Mouse (Mus musculus) embryonic stem cell, embryonic (primary cell): ENCODE data around the gene Tchh.

ENCODE experiments used
- CTCF ChIA-PET, 4 experiments: fragments of 300-600 bp in 2 of 4; fragments of 350-600 bp in 2 of 4; sonication (Branson Sonifier 250); formaldehyde crosslinking; loops; one replicate each; lab custom pipeline; 2022; ENCODE audit warnings: inconsistent platforms in 2 of 4; lab: Charles Lee
- POLR2A ChIA-PET, 4 experiments: fragments of 300-600 bp in 2 of 4; fragments of 350-600 bp in 2 of 4; sonication (Branson Sonifier 250); formaldehyde crosslinking; loops; one replicate each; lab custom pipeline; 2022; ENCODE audit warnings: antibody characterized with exemption in 4 of 4, inconsistent platforms in 1 of 4; lab: Charles Lee

Gene Tchh

DNA sequence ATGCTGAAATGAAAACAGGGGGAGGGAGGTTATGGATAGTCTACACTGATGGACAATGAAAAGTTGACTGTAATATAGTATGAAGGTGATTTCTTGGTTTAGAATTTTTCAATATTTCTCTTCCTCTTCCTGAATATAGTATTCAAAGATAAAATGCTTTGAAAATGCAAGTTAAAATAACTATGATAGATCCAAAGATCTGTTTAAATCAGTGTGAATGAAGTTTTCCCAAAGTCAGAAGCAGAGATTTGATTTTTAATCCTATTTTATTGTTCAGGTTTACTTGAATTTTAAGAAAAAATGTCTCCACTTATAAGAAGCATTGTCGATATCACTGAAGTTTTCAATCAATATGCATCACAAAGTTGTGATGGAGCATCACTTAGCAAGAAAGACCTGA, at the start of gene Tchh:
Gene Tchh (plus strand): TSS at position 301 of the 400 bp plus-strand sequence.
- CTCF ChIA-PET: no interaction called here
- POLR2A ChIA-PET: no interaction called here

DNA sequence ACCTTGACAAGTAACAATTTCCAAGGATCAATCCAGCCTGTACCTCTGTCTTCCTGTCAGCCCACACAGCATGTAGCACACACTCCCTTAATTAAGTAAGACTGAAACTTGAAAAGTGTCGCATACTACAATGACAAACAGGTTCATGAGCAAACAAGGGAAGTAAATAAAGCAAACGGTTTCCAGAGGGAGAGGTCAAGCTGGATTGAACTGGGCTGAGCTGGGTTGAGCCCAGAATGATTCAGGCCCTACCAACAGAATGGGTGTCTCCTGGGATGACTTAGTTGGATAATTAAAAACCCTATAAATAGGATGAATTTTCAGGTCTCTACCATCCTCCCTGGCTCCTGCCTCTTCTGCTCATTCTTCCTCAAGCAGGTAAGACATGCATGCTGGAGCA, 48.8 kb upstream of the Tchh start, which contains the start of gene Rptn:
Gene Rptn (plus strand): TSS at position 334 of the 400 bp plus-strand sequence.
- POLR2A ChIA-PET: interaction anchor here in 1 of 4 experiments (0.6 to 1.3 kb wide), 3 partner anchors 17 to 127 kb away, joined by 3 read pairs; partner anchors contain the start of gene S100a11
- CTCF ChIA-PET: interaction anchor here in 1 of 4 experiments (1.4 kb wide), 1 partner anchor 32 kb away, joined by 4 read pairs; no protein-coding TSS in a partner anchor

DNA sequence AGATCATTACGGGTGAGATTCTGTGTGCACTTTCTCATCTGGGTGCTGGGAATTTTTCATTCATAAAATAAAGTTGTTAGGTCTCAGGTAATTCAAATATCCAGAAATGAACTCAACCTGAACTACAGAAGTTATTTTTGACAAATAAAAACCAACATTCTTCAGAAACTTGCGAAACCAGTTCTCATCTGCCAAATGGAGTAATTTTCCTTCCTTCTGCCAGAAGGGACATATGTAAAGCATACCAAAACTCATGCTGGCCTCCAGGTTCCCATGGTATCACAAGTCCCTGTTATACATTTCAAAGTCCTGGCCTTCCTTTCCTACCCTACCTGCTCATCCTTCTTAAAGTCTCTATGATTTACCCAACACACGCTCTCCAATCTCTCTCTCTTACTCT, 38.2 kb upstream of the Tchh start:
- CTCF ChIA-PET: interaction anchor here in 3 of 4 experiments (0.8 to 1.3 kb wide), 3 partner anchors 42 to 44 kb away, joined by 3 to 4 read pairs (median 3); no protein-coding TSS in a partner anchor
- POLR2A ChIA-PET: no interaction called here

DNA sequence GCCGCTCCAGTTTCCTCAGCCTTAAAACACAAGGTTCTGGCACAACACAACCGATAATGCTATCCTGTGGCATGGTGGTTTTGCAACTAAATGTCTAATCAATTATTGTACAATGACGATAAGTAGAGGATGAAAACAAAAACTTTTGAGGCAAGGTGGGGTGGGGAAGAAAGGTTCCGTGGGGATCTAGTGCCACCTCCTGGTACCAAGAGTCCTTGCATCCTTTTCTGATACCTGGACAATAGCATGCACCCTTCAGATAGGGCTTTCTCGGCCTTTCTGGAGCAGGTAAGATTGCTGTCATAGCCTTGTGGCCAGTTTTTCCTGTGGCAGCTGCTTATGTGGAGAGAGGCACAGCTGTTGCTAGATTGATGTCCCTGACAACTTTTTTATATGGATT, 35.1 kb upstream of the Tchh start:
- POLR2A ChIA-PET: interaction anchor here in 1 of 4 experiments (0.6 kb wide), 1 partner anchor 1193 kb away, joined by 3 read pairs; no protein-coding TSS in a partner anchor
- CTCF ChIA-PET: interaction anchor here in 3 of 4 experiments (0.6 to 1.3 kb wide), 8 partner anchors 45 to 394 kb away, joined by 3 to 6 read pairs (median 4); no protein-coding TSS in a partner anchor

DNA sequence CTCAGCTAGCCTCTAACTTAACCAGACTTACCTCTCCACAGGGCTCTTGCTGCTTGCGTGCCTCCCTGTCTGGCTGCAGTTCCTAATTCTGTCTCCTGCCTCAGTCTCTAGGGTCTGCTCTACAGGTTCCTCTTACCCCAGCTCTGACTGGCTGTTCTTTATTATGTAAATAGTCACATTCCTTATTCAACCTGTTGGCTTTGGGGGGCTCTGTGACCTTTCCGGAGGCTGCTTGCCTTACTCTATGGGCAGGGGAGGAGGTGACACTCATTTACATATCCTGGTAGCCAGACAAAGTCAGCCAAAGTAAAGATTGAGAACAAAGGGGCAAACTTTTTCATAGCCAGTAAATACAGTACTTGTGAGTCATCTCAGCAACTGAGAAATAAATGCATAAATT, 30.2 kb upstream of the Tchh start:
- CTCF ChIA-PET: interaction anchor here in 3 of 4 experiments (0.6 to 1.4 kb wide), 6 partner anchors 33 to 944 kb away, joined by 3 to 10 read pairs (median 4); no protein-coding TSS in a partner anchor
- POLR2A ChIA-PET: interaction anchor here in 3 of 4 experiments (0.8 to 6.9 kb wide), 7 partner anchors 10 to 109 kb away, joined by 3 to 45 read pairs (median 6); partner anchors contain the start of gene S100a11 (in 1 of the 3)

DNA sequence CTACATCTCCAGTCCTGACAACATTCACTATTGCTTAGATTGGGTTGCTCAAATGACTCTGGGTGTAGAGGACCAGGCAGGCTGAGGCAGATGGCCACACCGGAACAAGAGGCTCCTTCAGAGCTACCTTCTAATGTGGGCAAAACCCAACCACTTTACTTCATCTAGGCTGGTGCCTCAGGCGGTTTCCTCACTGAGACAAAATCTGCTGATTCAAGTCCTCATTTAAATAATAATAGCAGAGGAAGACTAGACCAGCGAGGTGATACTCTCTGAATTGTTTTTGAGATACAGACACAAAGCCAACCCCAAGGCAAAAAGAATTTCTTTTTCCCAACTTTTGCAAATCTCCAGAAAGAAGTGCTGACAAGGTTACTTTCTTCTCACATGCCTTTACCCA, 10.5 kb upstream of the Tchh start:
- POLR2A ChIA-PET: interaction anchor here in 1 of 4 experiments (1.0 to 2.4 kb wide), 3 partner anchors 12 to 17 kb away, joined by 3 to 15 read pairs (median 9); no protein-coding TSS in a partner anchor
- CTCF ChIA-PET: interaction anchor here in 1 of 4 experiments (1.0 kb wide), 1 partner anchor 15 kb away, joined by 3 read pairs; no protein-coding TSS in a partner anchor

DNA sequence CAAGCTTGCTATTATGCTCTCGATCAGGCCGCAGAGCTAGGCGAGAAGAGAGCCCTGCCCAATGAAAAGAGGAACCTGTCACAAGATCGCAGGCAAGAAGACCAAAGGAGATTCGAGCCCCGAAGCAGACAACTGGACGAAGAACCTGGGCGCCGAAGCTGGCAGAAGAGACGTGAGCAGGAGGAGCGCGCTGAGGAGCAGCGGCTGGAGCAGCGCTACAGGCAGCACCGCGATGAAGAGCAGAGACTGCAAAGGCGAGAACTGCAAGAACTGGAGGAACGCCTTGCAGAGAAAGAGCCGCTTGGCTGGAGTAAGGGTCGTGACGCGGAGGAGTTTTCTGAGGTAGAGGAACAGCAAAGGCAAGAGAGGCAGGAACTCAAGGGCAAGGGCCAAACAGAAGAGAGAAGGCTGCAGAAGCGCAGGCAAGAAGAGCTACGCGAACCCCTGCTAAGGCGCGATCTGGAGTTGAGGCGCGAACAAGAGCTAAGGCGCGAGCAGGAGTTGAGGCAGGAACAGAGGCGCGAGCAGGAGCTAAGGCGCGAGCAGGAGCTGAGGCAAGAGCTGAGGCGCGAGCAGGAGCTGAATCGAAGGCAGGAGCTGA, 1.5 kb downstream of the Tchh start:
- CTCF ChIA-PET: interaction anchor here (0.5 to 5.3 kb wide), 5 partner anchors 9 to 1159 kb away, joined by 3 to 47 read pairs (median 5); no protein-coding TSS in a partner anchor

DNA sequence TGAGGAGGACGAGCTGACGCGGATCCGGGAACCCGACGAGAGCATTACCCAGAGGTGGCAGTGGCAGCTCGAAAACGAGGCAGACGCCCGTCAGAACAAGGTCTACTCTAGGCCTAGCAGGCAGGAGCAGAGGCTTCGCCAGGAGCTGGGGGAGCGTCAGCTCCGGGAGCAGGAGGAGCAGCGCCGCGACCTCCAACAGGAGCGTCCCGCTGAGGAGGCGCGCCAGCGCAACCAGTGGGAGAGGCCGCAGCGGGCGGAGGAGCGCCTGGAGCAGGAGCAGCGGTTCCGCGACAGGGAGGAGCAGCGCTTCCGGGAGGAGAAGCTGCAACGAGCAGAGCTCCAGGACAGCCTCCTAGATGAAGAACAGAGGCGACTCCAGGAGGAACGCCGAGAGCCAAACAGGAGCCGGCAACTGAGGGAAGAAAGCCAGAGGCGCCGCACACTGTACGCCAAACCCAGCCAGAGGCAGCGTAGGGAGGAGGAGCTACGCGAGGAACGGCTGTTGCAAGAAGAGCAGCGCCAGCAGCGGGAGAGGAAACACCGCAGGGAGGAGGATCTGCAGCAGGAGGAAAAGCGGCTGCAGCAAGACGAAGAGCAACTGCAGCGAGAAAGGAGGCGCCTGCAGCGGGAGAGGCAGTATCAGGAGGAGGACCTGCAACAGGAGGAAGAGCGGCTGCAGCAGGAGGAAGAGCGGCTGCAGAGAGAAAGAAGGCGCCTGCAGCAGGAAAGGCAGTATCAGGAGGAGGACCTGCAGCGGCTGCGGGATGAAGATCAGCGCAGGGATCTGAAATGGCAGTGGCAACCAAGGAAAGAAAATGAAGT, 2.4 kb downstream of the Tchh start:
- ChIA-PET POLR2A (interaction anchor here (0.6 to 5.6 kb wide), 25 partner anchors 9 to 152 kb away, joined by 3 to 45 read pairs (median 4); partner anchors contain the start of genes S100a11 (in 3 of the 4) and S100a10 (in 2 of the 4)), CTCF (interaction anchor here (0.5 to 5.3 kb wide), 8 partner anchors 8 to 1158 kb away, joined by 3 to 47 read pairs (median 4); no protein-coding TSS in a partner anchor)

More for the DNA sequence above, 1.5 kb downstream of the Tchh start:
- POLR2A ChIA-PET: interaction anchor here (0.6 to 5.6 kb wide), 23 partner anchors 9 to 150 kb away, joined by 3 to 45 read pairs (median 4); partner anchors contain the start of genes S100a11 (in 3 of the 4) and S100a10 (in 2 of the 4)

DNA sequence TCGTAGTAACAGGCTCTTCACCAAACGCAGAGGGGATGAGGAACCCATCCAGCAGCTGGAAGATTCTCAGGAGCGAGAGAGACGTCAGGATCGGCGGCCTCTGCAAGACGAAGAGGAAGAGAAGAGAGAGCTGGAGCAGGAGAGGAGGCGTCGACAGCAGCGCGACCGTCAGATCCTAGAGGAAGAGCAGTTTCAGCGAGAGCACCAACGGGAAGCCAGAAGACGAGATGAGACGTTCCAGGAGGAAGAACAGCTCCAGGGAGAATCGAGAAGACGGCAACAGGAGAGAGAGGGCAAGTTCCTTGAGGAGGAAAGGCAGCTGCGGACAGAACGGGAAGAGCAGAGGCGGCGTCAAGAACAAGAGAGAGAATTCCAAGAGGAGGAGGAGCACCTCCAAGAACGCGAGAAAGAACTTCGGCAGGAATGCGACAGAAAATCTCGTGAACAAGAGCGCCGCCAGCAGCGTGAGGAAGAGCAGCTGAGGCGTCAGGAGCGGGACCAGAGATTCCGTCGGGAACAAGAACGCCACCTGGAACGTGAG, 3.1 kb downstream of the Tchh start:
- CTCF ChIA-PET: interaction anchor here in 2 of 4 experiments (0.9 to 5.3 kb wide), 6 partner anchors 33 to 84 kb away, joined by 3 to 47 read pairs (median 4); no protein-coding TSS in a partner anchor
- POLR2A ChIA-PET: interaction anchor here in 3 of 4 experiments (0.6 to 5.6 kb wide), 17 partner anchors 8 to 152 kb away, joined by 3 to 45 read pairs (median 5); partner anchors contain the start of gene S100a11 (in 1 of the 3)

DNA sequence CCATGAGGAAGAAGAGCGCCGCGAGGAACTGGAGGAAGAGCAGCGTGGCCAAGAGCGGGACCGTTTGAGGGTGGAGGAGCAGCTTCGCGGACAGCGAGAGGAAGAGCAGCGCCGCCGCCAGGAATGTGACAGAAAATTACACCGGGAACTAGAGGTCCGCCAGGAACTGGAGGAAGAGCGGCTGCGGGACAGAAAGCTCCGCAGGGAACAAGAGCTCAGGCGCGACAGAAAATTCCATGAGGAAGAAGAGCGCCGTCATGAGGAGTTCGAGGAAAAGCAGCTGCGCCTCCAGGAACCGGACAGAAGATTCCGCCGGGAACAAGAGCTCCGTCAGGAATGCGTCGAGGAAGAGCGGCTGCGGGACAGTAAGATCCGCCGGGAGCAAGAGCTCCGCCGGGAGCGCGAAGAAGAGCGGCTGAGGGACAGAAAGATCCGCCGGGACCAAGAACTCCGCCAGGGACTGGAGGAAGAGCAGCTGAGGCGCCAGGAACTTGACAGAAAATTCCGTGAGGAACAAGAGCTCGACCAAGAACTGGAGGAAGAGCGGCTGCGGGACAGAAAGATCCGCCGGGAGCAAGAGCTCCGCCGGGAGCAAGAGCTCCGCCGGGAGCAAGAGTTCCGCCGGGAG, 4.1 kb downstream of the Tchh start:
- ChIA-PET POLR2A (interaction anchor here (0.7 to 5.6 kb wide), 14 partner anchors 12 to 421 kb away, joined by 3 to 45 read pairs (median 4); partner anchors contain the start of gene S100a11 (in 1 of the 4)), CTCF (interaction anchor here in 2 of 4 experiments (0.9 to 5.3 kb wide), 5 partner anchors 15 to 85 kb away, joined by 3 to 47 read pairs (median 4); no protein-coding TSS in a partner anchor)

DNA sequence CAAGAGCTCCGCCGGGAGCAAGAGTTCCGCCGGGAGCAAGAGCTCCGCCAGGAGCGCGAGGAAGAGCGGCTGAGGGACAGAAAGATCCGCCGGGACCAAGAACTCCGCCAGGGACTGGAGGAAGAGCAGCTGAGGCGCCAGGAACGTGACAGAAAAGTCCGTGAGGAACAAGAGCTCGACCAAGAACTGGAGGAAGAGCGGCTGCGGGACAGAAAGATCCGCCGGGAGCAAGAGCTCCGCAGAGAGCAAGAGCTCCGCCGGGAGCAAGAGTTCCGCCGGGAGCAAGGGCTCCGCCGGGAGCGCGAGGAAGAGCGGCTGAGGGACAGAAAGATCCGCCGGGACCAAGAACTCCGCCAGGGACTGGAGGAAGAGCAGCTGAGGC, 4.6 kb downstream of the Tchh start:
- ChIA-PET CTCF (interaction anchor here in 3 of 4 experiments (0.6 to 5.3 kb wide), 10 partner anchors 15 to 429 kb away, joined by 3 to 47 read pairs (median 4); no protein-coding TSS in a partner anchor), POLR2A (interaction anchor here in 3 of 4 experiments (0.7 to 5.6 kb wide), 13 partner anchors 14 to 422 kb away, joined by 3 to 45 read pairs (median 4); partner anchors contain the start of gene S100a11 (in 1 of the 3))

DNA sequence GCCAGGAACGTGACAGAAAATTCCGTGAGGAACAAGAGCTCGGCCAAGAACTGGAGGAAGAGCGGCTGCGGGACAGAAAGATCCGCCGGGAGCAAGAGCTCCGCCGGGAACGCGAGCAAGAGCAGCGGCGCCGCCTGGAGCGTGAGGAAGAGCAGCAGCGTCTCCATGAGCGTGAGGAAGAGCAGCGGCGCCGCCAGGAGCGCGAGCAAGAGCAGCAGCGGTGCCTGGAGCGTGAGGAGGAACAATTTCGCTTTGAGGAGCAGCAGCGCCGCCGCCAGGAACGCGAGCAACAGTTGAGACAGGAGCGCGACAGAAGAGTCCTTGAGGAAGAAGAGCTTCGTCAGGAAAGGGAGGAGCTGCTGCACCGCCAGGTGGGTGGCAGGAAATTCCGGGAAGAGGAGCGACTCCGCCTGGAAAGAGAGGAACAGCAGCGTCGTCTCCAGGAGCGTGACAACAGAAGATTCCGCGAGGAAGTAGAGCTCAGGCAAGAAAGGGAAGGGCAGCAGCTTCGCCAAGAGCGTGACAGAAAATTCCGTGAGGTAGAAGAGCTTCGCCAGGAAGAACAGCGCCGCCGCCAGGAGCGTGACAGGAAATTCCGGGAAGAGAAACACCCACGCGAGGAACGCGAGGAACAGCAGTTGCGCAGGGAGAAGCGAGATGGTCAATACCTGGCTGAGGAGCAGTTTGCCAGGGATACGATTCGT, 5.2 kb downstream of the Tchh start:
- ChIA-PET CTCF (interaction anchor here in 3 of 4 experiments (0.6 to 5.3 kb wide), 10 partner anchors 16 to 430 kb away, joined by 3 to 47 read pairs (median 3); no protein-coding TSS in a partner anchor), POLR2A (interaction anchor here in 2 of 4 experiments (0.6 to 5.6 kb wide), 18 partner anchors 14 to 422 kb away, joined by 3 to 45 read pairs (median 4); partner anchors contain the start of gene S100a11 (in 1 of the 2))

DNA sequence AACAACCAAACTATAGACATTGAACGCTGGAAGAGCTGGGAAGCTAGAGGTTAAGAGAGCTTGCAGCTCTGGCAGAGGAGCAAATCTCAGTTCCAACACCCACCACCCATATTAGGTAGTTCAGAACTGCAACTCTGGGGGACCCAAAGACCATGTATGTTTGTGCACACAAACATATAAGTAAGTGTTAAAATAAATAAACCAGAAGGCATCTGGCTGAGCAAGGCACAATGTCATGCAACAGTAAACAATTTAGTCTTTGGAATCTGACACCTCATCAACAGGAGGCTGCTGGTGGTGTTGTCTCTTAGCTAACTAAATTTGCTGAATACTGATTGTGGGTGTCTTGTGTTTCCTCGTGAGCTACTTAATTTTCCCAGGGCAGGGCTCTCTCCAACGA, 24.4 kb downstream of the Tchh start:
- CTCF ChIA-PET: no interaction called here
- POLR2A ChIA-PET: interaction anchor here in 1 of 4 experiments (1.0 kb wide), 1 partner anchor 22 kb away, joined by 5 read pairs; no protein-coding TSS in a partner anchor

DNA sequence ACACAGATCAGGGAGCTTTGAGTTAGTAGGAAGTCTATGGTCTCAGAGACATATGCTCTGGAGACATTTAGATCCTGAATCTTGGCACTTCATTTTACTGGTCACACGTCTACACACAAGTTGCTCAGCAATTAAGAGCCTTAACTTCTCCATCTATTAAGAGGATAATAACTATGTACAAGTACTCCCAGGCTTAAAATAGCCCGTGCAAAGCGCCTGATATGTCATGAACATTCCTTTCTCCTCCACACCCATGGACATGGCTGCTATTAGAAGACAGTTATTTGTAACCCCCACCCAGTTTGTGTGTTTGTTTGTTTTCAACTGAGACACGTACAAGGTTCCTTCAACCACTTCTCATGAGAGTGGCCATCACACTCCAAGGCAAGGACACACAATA, 25.0 kb downstream of the Tchh start:
- ChIA-PET CTCF (no interaction called here), POLR2A (interaction anchor here in 1 of 4 experiments (0.6 to 1.0 kb wide), 2 partner anchors 23 to 28 kb away, joined by 3 to 5 read pairs; no protein-coding TSS in a partner anchor)

DNA sequence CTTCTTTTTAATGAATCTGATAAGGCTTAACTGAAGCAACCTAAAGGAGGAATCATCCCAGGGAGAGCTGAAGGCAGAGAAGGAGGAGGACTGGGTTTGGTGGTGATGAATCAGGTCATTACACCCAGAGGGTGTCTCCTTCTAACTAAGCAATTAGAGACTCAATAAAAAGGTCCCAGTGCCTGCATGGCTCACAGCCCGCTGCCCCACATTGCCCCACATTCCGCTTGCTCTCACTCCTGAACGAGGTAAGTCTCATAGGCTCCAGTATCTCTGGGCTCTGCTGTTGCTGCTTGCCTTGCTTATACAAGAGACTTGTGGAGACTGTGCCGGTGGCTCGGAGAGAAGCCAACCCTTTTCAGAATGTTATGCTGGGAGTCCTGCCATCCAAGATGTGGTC, 26.4 kb downstream of the Tchh start, which contains the start of gene Tchhl1:
Gene Tchhl1 (plus strand): TSS at position 194 of the 400 bp plus-strand sequence.
- POLR2A ChIA-PET: interaction anchor here in 1 of 4 experiments (1.0 kb wide), 1 partner anchor 14 kb away, joined by 3 read pairs; no protein-coding TSS in a partner anchor
- CTCF ChIA-PET: no interaction called here

DNA sequence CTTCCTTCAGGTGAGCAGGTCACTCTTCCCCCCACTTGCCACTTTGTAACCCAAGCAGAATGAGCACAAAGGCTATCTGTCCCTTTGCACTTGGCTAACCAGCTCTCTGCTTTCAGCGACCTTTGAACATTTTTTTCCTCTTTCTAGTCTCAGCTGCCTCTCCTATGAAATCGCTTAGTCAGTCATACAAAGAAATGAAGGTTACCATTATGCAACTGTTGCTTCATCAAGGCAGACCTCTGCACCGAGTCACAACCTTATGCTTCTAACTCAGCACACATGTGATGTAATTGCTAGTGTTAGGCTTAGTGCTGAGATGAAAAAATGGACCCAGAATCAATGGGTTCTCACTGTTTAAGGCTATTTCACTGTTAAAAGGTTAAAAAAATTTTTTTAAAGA, 27.5 kb downstream of the Tchh start:
- POLR2A ChIA-PET: interaction anchor here in 1 of 4 experiments (1.0 kb wide), 1 partner anchor 13 kb away, joined by 3 read pairs; no protein-coding TSS in a partner anchor
- CTCF ChIA-PET: interaction anchor here in 1 of 4 experiments (1.1 kb wide), 1 partner anchor 77 kb away, joined by 3 read pairs; no protein-coding TSS in a partner anchor
